Mouse (Mus musculus) hindbrain, postnatal 0 days (tissue): Measurements from ENCODE around the gene Ide. TPM values are rescaled to one million over a fixed set of nuclear protein-coding genes. Genes with fewer than 3 reads are reported as not detected.

Source experiments
- ATAC-seq: fragments of 200-750 bp; cut with Nextera tagmentation; 2 replicates; pipeline ENCODE4 v1.8.0; 2017; ENCODE audit warnings: mild to moderate bottlenecking, moderate TSS enrichment, moderate library complexity
- DNase-seq: peaks from one replicate; pipeline ENCODE4 v3.0.0-alpha.2; 2015; ENCODE audit warnings: low spot score
- H3K27ac ChIP-seq: fragments of 300-500 bp; sonication (generic); 2 replicates; pipeline ENCODE4 v1.5.1; 2014; ENCODE audit warnings: mild to moderate bottlenecking
- H3K27me3 ChIP-seq: fragments of 300-500 bp; sonication (generic); 2 replicates; pipeline ENCODE4 v1.6.1; 2014; ENCODE audit warnings: low read length, mixed read lengths; ENCODE audit not compliant: insufficient read depth
- H3K36me3 ChIP-seq: fragments of 300-500 bp; sonication (generic); 2 replicates; pipeline ENCODE4 v1.6.1; 2014; ENCODE audit warnings: low read length, mixed read lengths; ENCODE audit not compliant: insufficient read depth
- H3K4me1 ChIP-seq: fragments of 300-500 bp; sonication (generic); 2 replicates; pipeline ENCODE4 v1.6.1; 2014; ENCODE audit warnings: antibody characterized with exemption, low read length, mixed read lengths; ENCODE audit not compliant: insufficient read depth
- H3K4me2 ChIP-seq: fragments of 300-500 bp; sonication (generic); 2 replicates; pipeline ENCODE4 v1.6.1; 2014; ENCODE audit warnings: low read depth, mild to moderate bottlenecking, low read length, moderate library complexity, mixed read lengths
- H3K4me3 ChIP-seq: fragments of 300-500 bp; sonication (generic); 2 replicates; pipeline ENCODE4 v1.5.1; 2014; ENCODE audit warnings: low read length
- H3K9ac ChIP-seq: fragments of 300-500 bp; sonication (generic); replicated peaks from 2 replicates; pipeline ENCODE4 v1.6.1; 2014; ENCODE audit warnings: mild to moderate bottlenecking, low read length, moderate library complexity, mixed read lengths
- H3K9me3 ChIP-seq: fragments of 300-500 bp; sonication (generic); 2 replicates; pipeline ENCODE4 v1.6.1; 2016; ENCODE audit warnings: low read length, mixed read lengths
- CTCF ChIP-seq: IDR thresholded peaks from 2 replicates; pipeline ENCODE4 v1.5.1; 2016; ENCODE audit warnings: antibody characterized with exemption, control low read depth, low read depth
- WGBS: fragments of 180-500 bp; shearing (Covaris S2); extraction: QIAGEN DNeasy Blood & Tissue Kit; methylation state at CpG from one replicate; pipeline ENCODE4 v1.1.7; 2014; 5-methylcytosine and 5-hydroxymethylcytosine counted together
- polyA plus RNA-seq: library from polyadenylated mRNA; unstranded; fragments of >200 nt; fragmentation: Nextera tagmentation; extraction: Ambion mirVana; gene quantifications from 2 replicates; pipeline ENCODE4 v1.2.1, GENCODE M21; 2015
- total RNA-seq: library from RNA; depleted of rRNA; stranded (reverse); fragments of >200 nt; gene quantifications from 2 replicates; pipeline ENCODE4 v1.2.3, GENCODE M21; 2014; rRNA removed

Gene Ide
- 25.1 and 29.1 TPM in 2 replicates for total RNA-seq
- 38.5 and 40.5 TPM in 2 replicates for polyA plus RNA-seq

DNA sequence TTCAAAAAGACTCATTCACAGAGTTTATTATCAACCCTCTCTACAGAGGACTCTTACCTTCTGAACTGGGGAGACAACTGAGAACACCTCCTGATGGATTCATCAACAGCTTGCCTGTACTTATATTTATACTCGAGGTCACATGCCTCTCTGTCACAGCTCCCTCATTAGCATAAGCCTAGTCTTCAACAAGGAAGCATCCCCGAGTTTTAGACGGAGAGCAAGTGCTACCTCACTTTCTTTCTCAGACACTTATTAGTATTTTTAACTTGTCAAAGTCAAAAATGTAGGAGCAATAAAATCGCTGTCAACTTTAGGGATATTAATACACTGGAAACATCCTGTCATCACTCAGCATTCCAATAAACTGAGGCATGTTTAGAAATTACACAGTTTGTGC is at the start of gene Ide:
Gene Ide (minus strand): TSS at position 101 of the 400 bp plus-strand sequence.
- Histone ChIP-seq H3K36me3 (no peaks in the 10 kb centered on the region), H3K27me3 (no peaks in the 10 kb centered on the region), H3K4me2 (no peak within 1 kb of the TSS), H3K9me3 (no peaks in the 10 kb centered on the region), H3K4me3 (no peak within 1 kb of the TSS), H3K9ac (no peak within 1 kb of the TSS), H3K27ac (no peak within 1 kb of the TSS), H3K4me1 (no peaks in the 10 kb centered on the region)
- no peak for TF ChIP-seq CTCF
- WGBS, result 67% methylated on average over 4 of the region's 4 CpGs
- DNase-seq (no peak), ATAC-seq (no peak)

GRCm38 (mm10) chr19:37386126-37386525 is 48.5 kb upstream of the Ide start:
- DNase-seq (no peak), ATAC-seq (no peak)
- H3K4me3 ChIP-seq, result no peak overlapping the region
- TF ChIP-seq CTCF, result no peak
- H3K27ac ChIP-seq, result no peak overlapping the region
- H3K27me3 ChIP-seq, result no peaks in the 10 kb centered on the region
- H3K9ac ChIP-seq, result no peak overlapping the region
- 74% methylated on average over 3 of the region's 3 CpGs for WGBS
- no peaks in the 10 kb centered on the region for H3K36me3 ChIP-seq
- H3K4me2 ChIP-seq, result no peak overlapping the region
- H3K4me1 ChIP-seq, result no peaks in the 10 kb centered on the region
- H3K9me3 ChIP-seq, result no peaks in the 10 kb centered on the region

DNA sequence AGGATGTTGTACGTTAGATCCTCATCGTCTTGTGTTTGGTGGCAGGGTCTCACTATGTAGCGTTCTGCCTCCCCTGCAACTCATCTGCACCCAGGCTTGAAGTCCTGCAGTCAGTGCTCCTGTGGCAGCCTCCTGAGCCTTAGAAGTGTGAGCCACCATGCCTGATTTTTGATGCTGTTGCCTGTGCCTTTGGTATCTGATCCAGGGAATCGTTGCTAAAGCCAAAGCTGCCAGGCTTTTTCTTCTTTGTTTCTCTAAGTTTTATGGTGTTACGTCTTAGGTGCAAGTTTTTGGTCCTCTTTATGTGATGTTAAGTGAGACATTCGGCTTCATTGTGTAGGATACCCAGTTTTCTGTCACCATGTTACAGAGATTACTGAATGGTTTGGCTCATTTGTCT is 41.2 kb upstream of the Ide start:
- Histone ChIP-seq H3K4me2 (no peak overlapping the region), H3K9me3 (no peaks in the 10 kb centered on the region), H3K4me3 (no peak overlapping the region), H3K36me3 (no peaks in the 10 kb centered on the region), H3K4me1 (peaks cover 4% of the 10 kb centered on the region), H3K9ac (no peak overlapping the region), H3K27me3 (no peaks in the 10 kb centered on the region), H3K27ac (no peak overlapping the region)
- ATAC-seq (no peak), DNase-seq (no peak)
- 73% methylated on average over 6 of the region's 6 CpGs for WGBS
- TF ChIP-seq CTCF, result no peak

GRCm38 (mm10) chr19:37377404-37377990 is 39.8 kb upstream of the Ide start:
- no peaks in the 10 kb centered on the region for H3K9me3 ChIP-seq
- H3K36me3 ChIP-seq, result no peaks in the 10 kb centered on the region
- WGBS, result 19% methylated on average over 8 of the region's 8 CpGs
- H3K27ac ChIP-seq, result no peak overlapping the region
- no peak for DNase-seq
- H3K27me3 ChIP-seq, result no peaks in the 10 kb centered on the region
- H3K4me2 ChIP-seq, result peak overlapping the region; percentile 81
- H3K9ac ChIP-seq, result 0 out of 2 replicates have a peak overlapping the region, but pooled peaks have one; percentile 76
- ATAC-seq, result no peak
- peak overlapping the region; percentile 90 for H3K4me3 ChIP-seq
- peaks cover 4% of the 10 kb centered on the region for H3K4me1 ChIP-seq
- no peak for TF ChIP-seq CTCF

GRCm38 (mm10) chr19:37376841-37377240 is 39.2 kb upstream of the Ide start:
- WGBS, result 1% methylated on average over 11 of the region's 11 CpGs
- Histone ChIP-seq H3K9ac (peak overlapping the region; percentile 76), H3K36me3 (no peaks in the 10 kb centered on the region), H3K4me1 (peaks cover 4% of the 10 kb centered on the region), H3K4me3 (peak overlapping the region; percentile 90), H3K4me2 (peak overlapping the region; percentile 81), H3K27me3 (no peaks in the 10 kb centered on the region), H3K9me3 (no peaks in the 10 kb centered on the region), H3K27ac (no peak overlapping the region)
- no peak for ATAC-seq
- no peak for TF ChIP-seq CTCF
- DNase-seq, result no peak

- Histone ChIP-seq H3K36me3 (no peaks in the 10 kb centered on the region), H3K4me3 (peak within 1 kb of the TSS; percentile 90), H3K27ac (peak within 1 kb of the TSS; percentile 92), H3K4me1 (peaks cover 4% of the 10 kb centered on the region), H3K4me2 (peak within 1 kb of the TSS; percentile 81), H3K9ac (peak within 1 kb of the TSS; percentile 76), H3K9me3 (no peaks in the 10 kb centered on the region), H3K27me3 (no peaks in the 10 kb centered on the region)
- DNase-seq (peak; percentile 99), ATAC-seq (peak; percentile 100)
- WGBS, result under 1% methylated on average over 73 of the region's 73 CpGs
- peak; percentile 41; the same call in 1 of the 2 replicates for TF ChIP-seq CTCF
These were observed 38.3 kb upstream of the Ide start, which contains the start of gene Kif11 for GRCm38 (mm10) chr19:37375755-37376615. Gene Kif11 (plus strand): TSS chr19:37376403.
